Mouse (Mus musculus): ENCODE data around the gene Vmn1r73.

GRCm38 (mm10) chr7:11729966-11730365 lies at the start of gene Vmn1r73:
- no peak for TF ChIP-seq CTCF (IDR thresholded peaks at IDR 0.05)
- TF ChIP-seq POLR2A (IDR thresholded peaks at IDR 0.05; ENCODE audit: insufficient read depth, low read depth, low read length): no peak
- TF ChIP-seq EP300 (IDR thresholded peaks at IDR 0.05; ENCODE audit: insufficient read depth, low read depth, low read length): no peak
